Mouse (Mus musculus) small intestine, adult 2 months (tissue): ENCODE measurements around the gene Cftr.

Experiments
- CTCF ChIP-seq: fragments of 200-500 bp; IDR thresholded peaks from 2 replicates; pipeline ENCODE4 v1.5.1; 2012; ENCODE audit warnings: low read depth, mild to moderate bottlenecking, control low read depth, inconsistent platforms, low read length, moderate library complexity, mixed read lengths; ENCODE audit not compliant: insufficient replicate concordance, insufficient read length; ENCODE audit errors: extremely low read depth
- POLR2A ChIP-seq: fragments of 200-500 bp; IDR thresholded peaks from 2 replicates; pipeline ENCODE4 v1.6.1; 2012; ENCODE audit warnings: low read depth, mild to moderate bottlenecking, control low read depth, inconsistent platforms, low read length, moderate library complexity

DNA sequence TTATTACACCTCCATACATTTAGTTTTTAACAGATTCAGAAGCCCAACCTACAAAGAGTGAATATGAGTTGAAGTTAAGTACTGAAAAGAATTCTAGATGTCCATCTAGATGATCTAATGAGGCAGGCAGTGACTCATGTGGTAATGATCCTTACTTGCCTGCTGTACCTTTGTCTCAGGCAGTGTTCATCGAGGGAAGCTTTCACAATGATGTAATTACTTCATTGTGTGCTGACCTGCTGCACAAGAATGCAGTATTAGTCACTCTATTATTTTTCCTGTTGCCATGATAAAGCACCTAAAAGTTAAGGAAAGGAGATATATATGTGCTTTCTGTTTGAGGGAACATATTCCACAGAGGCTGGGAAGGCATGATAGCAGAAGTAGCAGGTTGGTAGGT is 100.5 kb downstream of the Cftr start:
- TF ChIP-seq CTCF, result no peak
- no peak for TF ChIP-seq POLR2A
